Mouse (Mus musculus): ENCODE data around the gene Mrpl38. TPM values are rescaled to one million over a fixed set of nuclear protein-coding genes. Genes with fewer than 3 reads are reported as not detected.

Mrpl38 gene
- polyA plus RNA-seq, 1 experiment from 2014 or later = 81.3 TPM

DNA sequence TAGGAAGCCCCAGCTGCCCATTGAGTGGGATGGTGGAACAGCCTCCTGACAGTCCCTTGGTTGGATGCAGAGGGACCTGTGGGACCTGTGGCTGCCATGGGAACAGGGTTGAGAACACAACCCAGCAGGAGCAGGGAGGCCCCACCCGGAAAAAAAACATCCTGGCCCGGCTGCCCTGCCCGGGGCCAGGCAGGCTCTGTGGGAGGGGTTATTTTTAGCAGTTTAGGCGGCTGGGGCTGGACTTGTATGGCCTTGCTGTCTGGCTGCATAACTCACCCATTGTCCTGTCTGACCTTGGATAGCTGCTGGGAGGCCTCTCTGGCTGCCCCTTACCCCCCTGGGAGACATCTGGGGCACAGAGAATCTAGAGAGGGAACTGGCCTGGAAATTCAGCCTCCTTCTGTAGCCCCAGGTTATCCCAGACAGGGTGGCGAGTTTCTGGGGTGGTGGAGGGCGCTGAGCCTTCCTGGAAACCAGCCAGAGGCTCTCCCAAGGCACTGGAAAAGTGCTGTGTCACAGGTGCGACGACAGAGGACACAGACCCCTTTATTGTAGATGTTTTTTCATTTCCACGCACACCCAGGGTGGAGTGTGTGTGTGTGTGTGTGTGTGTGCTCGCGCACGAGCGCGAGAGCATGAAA lies 34.5 kb downstream of the Mrpl38 start:
- no peaks in the 10 kb centered on the region for H3K36me3 ChIP-seq (ENCODE audit: control insufficient read depth, insufficient read depth, low read length)
- no peak overlapping the region for H3K9ac ChIP-seq (ENCODE audit: low read depth, low read length)
- DNase-seq (ENCODE audit: low spot score) = peak; percentile 85
- no peaks in the 10 kb centered on the region for H3K9me3 ChIP-seq (ENCODE audit: control insufficient read depth, low read length)
- H3K4me2 ChIP-seq (ENCODE audit: low read depth, low read length) = peak overlapping the region; percentile 25; the same call in 1 of the 2 replicates
- peaks cover 33% of the 10 kb centered on the region for H3K27me3 ChIP-seq (replicated peaks; ENCODE audit: control insufficient read depth, insufficient read depth, low read length)
- H3K4me3 ChIP-seq (ENCODE audit: low read depth, low read length) = no peak overlapping the region
- peak overlapping the region; percentile 71 for H3K27ac ChIP-seq (replicated peaks; ENCODE audit: low read depth, low read length)
- ATAC-seq (ENCODE audit: low read depth) = peak; percentile 58; the same call in 1 of the 2 replicates
- 22% methylated on average over 14 of the region's 14 CpGs for WGBS
- peaks cover 64% of the 10 kb centered on the region for H3K4me1 ChIP-seq (ENCODE audit: control insufficient read depth, insufficient read depth, low read length)

DNA sequence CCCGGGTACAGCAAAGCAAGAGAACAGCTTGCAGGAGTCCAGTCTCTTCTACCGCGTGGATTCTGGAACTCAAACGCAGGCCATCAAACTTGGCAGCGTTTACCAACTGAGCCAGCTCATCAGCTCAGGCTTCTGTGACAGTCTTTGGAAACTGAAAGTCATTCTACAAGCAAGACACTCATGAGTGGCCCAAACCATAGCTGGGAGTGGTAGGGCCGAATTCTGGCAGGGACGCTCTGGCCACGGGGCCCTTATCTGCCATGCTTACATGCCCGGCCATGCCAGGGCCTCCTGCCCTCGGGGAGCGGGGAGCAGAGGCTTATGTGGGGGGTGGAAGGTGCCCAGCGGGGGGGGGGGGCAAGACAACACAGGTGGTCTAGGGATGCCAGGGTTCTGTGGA lies 35.1 kb downstream of the Mrpl38 start:
- Histone ChIP-seq H3K9ac (ENCODE audit: low read depth, low read length) (no peak overlapping the region), H3K4me1 (ENCODE audit: control insufficient read depth, insufficient read depth, low read length) (peaks cover 60% of the 10 kb centered on the region)
- WGBS = 66% methylated on average over 11 of the region's 12 CpGs

DNA sequence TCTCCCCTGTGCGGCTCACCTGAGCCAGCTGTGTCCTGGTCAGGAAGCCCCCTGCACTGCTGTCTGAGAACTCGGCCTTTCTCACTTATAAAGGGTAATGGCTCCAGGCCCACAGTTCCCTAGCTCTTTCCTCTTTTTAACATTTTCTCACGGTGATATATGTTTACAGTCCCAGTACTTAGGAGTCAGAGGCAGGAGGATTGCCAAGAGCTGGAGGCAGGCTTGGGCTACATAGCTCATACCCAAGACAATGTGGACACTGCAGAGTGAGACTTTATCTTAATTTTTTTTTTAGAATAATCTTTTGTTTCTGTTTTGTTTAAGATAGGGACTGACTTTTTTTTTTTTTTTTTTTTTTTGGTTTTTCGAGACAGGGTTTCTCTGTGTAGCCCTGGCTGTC lies 36.2 kb downstream of the Mrpl38 start:
- no peak for DNase-seq (ENCODE audit: low spot score)
- Histone ChIP-seq H3K9me3 (ENCODE audit: control insufficient read depth, low read length) (no peaks in the 10 kb centered on the region), H3K4me2 (ENCODE audit: low read depth, low read length) (peak overlapping the region; percentile 34; the same call in 1 of the 2 replicates), H3K4me1 (ENCODE audit: control insufficient read depth, insufficient read depth, low read length) (peaks cover 50% of the 10 kb centered on the region), H3K27ac (replicated peaks; ENCODE audit: low read depth, low read length) (peak overlapping the region; percentile 85), H3K9ac (ENCODE audit: low read depth, low read length) (0 out of 2 replicates have a peak overlapping the region, but pooled peaks have one; percentile 41), H3K36me3 (ENCODE audit: control insufficient read depth, insufficient read depth, low read length) (no peaks in the 10 kb centered on the region), H3K27me3 (replicated peaks; ENCODE audit: control insufficient read depth, insufficient read depth, low read length) (peaks cover 16% of the 10 kb centered on the region), H3K4me3 (ENCODE audit: low read depth, low read length) (no peak overlapping the region)
- no peak for ATAC-seq (ENCODE audit: low read depth)
- WGBS = 50% methylated on average over 4 of the region's 4 CpGs

More for the DNA sequence above, 35.1 kb downstream of the Mrpl38 start:
- Histone ChIP-seq H3K4me2 (ENCODE audit: low read depth, low read length) (no peak overlapping the region), H3K27me3 (replicated peaks; ENCODE audit: control insufficient read depth, insufficient read depth, low read length) (peaks cover 27% of the 10 kb centered on the region), H3K4me3 (ENCODE audit: low read depth, low read length) (no peak overlapping the region), H3K9me3 (ENCODE audit: control insufficient read depth, low read length) (no peaks in the 10 kb centered on the region), H3K27ac (replicated peaks; ENCODE audit: low read depth, low read length) (peak overlapping the region; percentile 71; the same call in 1 of the 2 replicates), H3K36me3 (ENCODE audit: control insufficient read depth, insufficient read depth, low read length) (no peaks in the 10 kb centered on the region)
- DNase-seq (ENCODE audit: low spot score) (no peak), ATAC-seq (ENCODE audit: low read depth) (no peak)

DNA sequence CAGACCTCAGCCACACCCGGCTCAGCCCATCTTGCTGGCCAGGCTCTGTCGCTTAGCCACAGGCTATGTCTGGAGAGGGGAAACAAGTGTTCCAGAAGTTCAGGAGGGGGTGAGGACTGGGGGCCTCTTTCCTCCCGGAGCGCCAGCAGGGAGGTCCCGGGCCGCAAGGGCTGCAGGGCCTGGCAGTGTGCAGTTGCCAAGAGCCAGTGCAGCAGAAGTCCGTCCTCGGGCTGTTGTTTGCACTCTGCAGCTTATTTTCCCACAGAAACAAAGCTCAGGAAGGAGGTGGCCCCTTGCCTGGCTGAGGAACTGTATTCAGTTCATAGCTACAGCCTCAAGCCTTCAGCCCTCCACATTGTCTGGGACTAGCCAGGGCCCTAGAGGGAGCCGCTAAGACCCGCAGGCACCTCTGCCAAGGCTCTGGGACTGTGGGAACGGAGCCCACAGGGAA lies 36.7 kb downstream of the Mrpl38 start:
- WGBS = 12% methylated on average over 11 of the region's 11 CpGs
- ATAC-seq (ENCODE audit: low read depth) = peak; percentile 30

DNA sequence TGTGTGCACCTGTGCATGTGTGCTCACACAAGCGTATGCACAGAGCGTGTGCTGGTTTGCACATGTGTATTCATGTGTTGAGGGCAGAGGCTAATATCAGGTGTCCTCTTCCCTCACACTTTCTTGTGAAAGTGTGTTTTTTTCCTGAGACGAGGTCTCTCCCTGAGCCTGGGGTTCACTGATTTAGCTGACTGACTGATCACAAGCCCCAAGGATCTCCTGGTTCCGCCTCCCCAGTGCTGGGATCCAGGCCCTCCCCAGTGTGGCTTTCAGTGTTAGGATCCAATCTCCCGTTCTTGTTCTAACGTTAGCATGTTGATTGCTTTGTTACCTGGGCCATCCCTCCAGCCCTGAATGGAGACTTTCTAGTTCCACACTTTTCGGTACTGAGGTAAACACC lies 37.8 kb downstream of the Mrpl38 start:
- DNase-seq (ENCODE audit: low spot score) (no peak), ATAC-seq (ENCODE audit: low read depth) (no peak)
- no peak overlapping the region for H3K4me3 ChIP-seq (ENCODE audit: low read depth, low read length)
- H3K9ac ChIP-seq (ENCODE audit: low read depth, low read length) = no peak overlapping the region
- H3K9me3 ChIP-seq (ENCODE audit: control insufficient read depth, low read length) = peaks cover 5% of the 10 kb centered on the region; the same call in 1 of the 2 replicates
- peak overlapping the region; percentile 85 for H3K27ac ChIP-seq (replicated peaks; ENCODE audit: low read depth, low read length)
- 78% methylated on average over 7 of the region's 7 CpGs for WGBS
- H3K4me2 ChIP-seq (ENCODE audit: low read depth, low read length) = no peak overlapping the region
- peaks cover 34% of the 10 kb centered on the region for H3K4me1 ChIP-seq (ENCODE audit: control insufficient read depth, insufficient read depth, low read length)
- H3K36me3 ChIP-seq (ENCODE audit: control insufficient read depth, insufficient read depth, low read length) = no peaks in the 10 kb centered on the region
- no peaks in the 10 kb centered on the region; the same call in 1 of the 2 replicates for H3K27me3 ChIP-seq (replicated peaks; ENCODE audit: control insufficient read depth, insufficient read depth, low read length)

More for the DNA sequence above, 36.7 kb downstream of the Mrpl38 start:
- H3K27ac ChIP-seq (replicated peaks; ENCODE audit: low read depth, low read length) = peak overlapping the region; percentile 85
- no peaks in the 10 kb centered on the region for H3K9me3 ChIP-seq (ENCODE audit: control insufficient read depth, low read length)
- H3K9ac ChIP-seq (ENCODE audit: low read depth, low read length) = peak overlapping the region; percentile 41; the same call in 1 of the 2 replicates
- peaks cover 45% of the 10 kb centered on the region for H3K4me1 ChIP-seq (ENCODE audit: control insufficient read depth, insufficient read depth, low read length)
- H3K36me3 ChIP-seq (ENCODE audit: control insufficient read depth, insufficient read depth, low read length) = no peaks in the 10 kb centered on the region
- H3K4me3 ChIP-seq (ENCODE audit: low read depth, low read length) = no peak overlapping the region
- H3K27me3 ChIP-seq (replicated peaks; ENCODE audit: control insufficient read depth, insufficient read depth, low read length) = peaks cover 11% of the 10 kb centered on the region
- peak overlapping the region; percentile 34 for H3K4me2 ChIP-seq (ENCODE audit: low read depth, low read length)
- peak; percentile 64 for DNase-seq (ENCODE audit: low spot score)

DNA sequence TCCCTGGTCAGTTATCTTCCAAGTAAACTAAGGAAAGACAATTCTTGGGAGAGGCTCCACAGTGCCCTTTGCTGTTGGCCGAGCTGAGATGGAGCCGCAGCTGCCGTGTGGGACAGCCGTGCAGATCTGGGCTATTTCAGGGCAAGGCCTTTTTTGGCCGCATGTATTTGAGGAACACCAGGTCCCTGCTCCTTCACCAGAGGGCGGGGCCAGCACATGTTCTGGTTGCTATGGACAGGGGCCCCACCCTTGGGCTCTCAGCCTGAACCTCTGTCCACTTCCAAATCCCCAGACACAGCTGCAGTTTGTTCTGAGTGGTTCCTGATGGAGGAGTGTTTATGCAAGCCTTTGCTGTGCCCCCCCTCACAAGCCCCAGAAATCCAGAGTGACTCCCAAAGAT lies 38.3 kb downstream of the Mrpl38 start:
- H3K4me3 ChIP-seq (ENCODE audit: low read depth, low read length) = no peak overlapping the region
- peak; percentile 68 for DNase-seq (ENCODE audit: low spot score)
- 80% methylated on average over 6 of the region's 6 CpGs for WGBS
- H3K27ac ChIP-seq (replicated peaks; ENCODE audit: low read depth, low read length) = peak overlapping the region; percentile 85
- H3K4me1 ChIP-seq (ENCODE audit: control insufficient read depth, insufficient read depth, low read length) = peaks cover 34% of the 10 kb centered on the region
- no peaks in the 10 kb centered on the region for H3K36me3 ChIP-seq (ENCODE audit: control insufficient read depth, insufficient read depth, low read length)
- H3K9me3 ChIP-seq (ENCODE audit: control insufficient read depth, low read length) = peaks cover 5% of the 10 kb centered on the region; the same call in 1 of the 2 replicates
- no peak overlapping the region for H3K4me2 ChIP-seq (ENCODE audit: low read depth, low read length)
- H3K9ac ChIP-seq (ENCODE audit: low read depth, low read length) = no peak overlapping the region
- ATAC-seq (ENCODE audit: low read depth) = no peak
- no peaks in the 10 kb centered on the region for H3K27me3 ChIP-seq (replicated peaks; ENCODE audit: control insufficient read depth, insufficient read depth, low read length)

DNA sequence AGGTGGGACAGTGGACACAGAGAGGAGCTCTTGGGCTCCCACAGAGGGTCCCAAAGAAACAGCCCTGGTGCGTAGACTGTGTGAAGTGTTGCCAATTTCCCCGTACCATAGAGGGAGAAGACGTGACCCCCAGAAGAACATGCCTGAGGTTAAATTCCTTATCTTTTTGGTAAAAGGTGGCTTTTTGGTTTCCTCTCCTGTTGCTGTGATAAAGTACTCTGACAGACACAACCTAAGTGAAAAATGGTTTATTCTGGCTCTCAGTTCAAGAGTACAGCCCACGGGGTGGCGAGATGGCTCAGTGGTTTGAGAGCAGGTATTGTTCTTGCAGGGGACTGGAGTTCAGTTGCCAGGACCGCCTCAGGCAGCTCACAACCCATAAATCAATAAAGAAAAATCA lies 39.2 kb downstream of the Mrpl38 start:
- H3K9me3 ChIP-seq (ENCODE audit: control insufficient read depth, low read length) = peaks cover 5% of the 10 kb centered on the region; the same call in 1 of the 2 replicates
- H3K36me3 ChIP-seq (ENCODE audit: control insufficient read depth, insufficient read depth, low read length) = no peaks in the 10 kb centered on the region
- no peak overlapping the region for H3K4me3 ChIP-seq (ENCODE audit: low read depth, low read length)
- H3K4me1 ChIP-seq (ENCODE audit: control insufficient read depth, insufficient read depth, low read length) = peaks cover 31% of the 10 kb centered on the region
- no peak overlapping the region for H3K4me2 ChIP-seq (ENCODE audit: low read depth, low read length)
- H3K27me3 ChIP-seq (replicated peaks; ENCODE audit: control insufficient read depth, insufficient read depth, low read length) = no peaks in the 10 kb centered on the region
- 86% methylated on average over 6 of the region's 6 CpGs for WGBS
- H3K27ac ChIP-seq (replicated peaks; ENCODE audit: low read depth, low read length) = no peak overlapping the region
- DNase-seq (ENCODE audit: low spot score) (no peak), ATAC-seq (ENCODE audit: low read depth) (no peak)
- H3K9ac ChIP-seq (ENCODE audit: low read depth, low read length) = no peak overlapping the region

DNA sequence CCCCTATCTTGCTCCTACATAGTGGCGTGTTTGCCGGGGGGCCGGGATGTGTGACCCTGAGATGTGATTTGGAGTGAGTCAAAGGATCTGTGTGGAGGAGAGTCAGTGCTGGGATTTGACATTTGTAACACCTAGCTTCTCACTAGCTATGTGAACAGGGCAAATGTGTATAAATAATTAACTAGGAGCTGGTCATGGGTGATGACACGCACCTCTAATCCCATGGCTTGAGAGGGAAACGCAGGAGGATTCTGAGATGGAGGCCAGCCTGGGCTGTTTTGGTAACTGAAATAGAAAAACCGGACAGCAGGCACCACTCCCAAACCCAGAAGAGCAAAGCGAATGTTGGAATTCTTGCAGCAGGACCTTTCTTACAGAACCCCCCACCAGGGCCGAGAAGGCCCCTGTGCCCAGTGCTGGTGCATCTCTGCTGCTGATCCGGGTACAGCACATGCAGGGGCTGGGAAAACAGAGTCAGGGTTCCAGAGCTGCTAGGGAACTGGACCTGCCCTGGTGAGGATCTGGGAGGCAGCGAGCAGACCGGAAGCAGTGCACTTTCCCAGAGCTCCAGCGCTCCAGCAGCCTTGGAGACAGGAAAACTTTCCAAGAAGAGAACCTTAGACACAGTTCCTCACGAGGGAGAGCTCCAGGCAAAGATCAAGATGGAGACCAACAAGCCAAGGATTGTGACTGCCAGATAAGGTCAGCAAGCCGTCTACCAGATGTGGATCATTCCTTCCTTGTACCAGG lies 39.8 kb downstream of the Mrpl38 start:
- Histone ChIP-seq H3K27ac (replicated peaks; ENCODE audit: low read depth, low read length) (peak overlapping the region; percentile 48; the same call in 1 of the 2 replicates), H3K9me3 (ENCODE audit: control insufficient read depth, low read length) (peaks cover 5% of the 10 kb centered on the region; the same call in 1 of the 2 replicates), H3K4me1 (ENCODE audit: control insufficient read depth, insufficient read depth, low read length) (peaks cover 26% of the 10 kb centered on the region), H3K27me3 (replicated peaks; ENCODE audit: control insufficient read depth, insufficient read depth, low read length) (no peaks in the 10 kb centered on the region), H3K36me3 (ENCODE audit: control insufficient read depth, insufficient read depth, low read length) (no peaks in the 10 kb centered on the region), H3K4me2 (ENCODE audit: low read depth, low read length) (no peak overlapping the region), H3K9ac (ENCODE audit: low read depth, low read length) (no peak overlapping the region), H3K4me3 (ENCODE audit: low read depth, low read length) (no peak overlapping the region)
- DNase-seq (ENCODE audit: low spot score) = no peak
- WGBS = 72% methylated on average over 14 of the region's 14 CpGs
- no peak for ATAC-seq (ENCODE audit: low read depth)
